Mouse (Mus musculus) adrenal gland, adult 18-20 months (tissue): ENCODE results near the gene Pcgf6. TPM values are rescaled to one million over a fixed set of nuclear protein-coding genes. Genes with fewer than 3 reads are reported as not detected.
"Not testable (repeated sequence)": the region's sequence is repeated elsewhere in the genome, so short reads cannot be mapped to it uniquely, and the experiment has no call there.

Source experiments
- DNase-seq, 2 experiments: peaks; one replicate each; pipeline ENCODE4 v3.0.0; 2021 to 2022; ENCODE audit warnings: low spot score in 2 of 2
- total RNA-seq, 2 experiments: library from RNA; stranded (reverse); gene quantifications; 1 replicate in 1 of 2; 2 replicates in 1 of 2; pipeline ENCODE4 v1.2.3; 2021

Gene Pcgf6
- total RNA-seq, 2 experiments from 2014 or later, result 7.4 to 10.8 TPM

DNA sequence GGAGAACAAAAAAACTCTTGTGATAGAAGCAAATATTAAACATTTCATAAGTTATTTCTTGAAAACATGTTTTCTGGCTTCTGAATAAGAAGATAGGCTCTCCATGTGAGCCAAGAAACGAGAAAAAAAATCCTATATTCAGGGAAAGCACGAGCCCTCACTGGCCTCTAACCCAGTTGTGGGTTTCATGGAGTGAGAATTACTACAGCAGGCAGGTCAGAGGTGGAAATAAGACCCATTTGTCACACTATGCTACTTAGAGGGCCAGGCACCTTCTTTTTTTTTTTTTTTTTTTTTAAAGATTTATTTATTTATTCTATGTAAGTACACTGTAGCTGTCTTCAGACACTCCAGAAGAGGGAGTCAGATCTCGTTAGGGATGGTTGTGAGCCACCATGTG lies 50.3 kb downstream of the Pcgf6 start:
- DNase-seq, result not testable (repeated sequence)

DNA sequence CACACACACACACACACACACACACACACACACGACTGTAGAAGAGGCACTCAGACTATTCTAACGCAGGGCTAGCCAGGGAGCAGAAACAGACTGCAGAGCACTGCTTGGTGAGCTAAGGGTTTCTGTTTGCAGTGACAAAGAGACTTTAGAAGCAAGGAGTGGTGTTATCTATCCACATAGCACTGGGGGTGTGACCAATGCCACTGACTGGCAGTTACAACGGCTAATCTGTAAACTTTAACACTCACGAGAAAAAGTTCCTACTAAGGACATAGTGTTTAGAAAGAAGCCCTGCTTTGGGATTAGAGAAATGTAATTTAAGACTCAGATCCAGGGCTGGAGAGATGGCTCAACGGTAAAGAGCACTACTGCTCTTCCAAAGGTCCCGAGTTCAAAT lies 51.0 kb downstream of the Pcgf6 start:
- DNase-seq, result no peak

DNA sequence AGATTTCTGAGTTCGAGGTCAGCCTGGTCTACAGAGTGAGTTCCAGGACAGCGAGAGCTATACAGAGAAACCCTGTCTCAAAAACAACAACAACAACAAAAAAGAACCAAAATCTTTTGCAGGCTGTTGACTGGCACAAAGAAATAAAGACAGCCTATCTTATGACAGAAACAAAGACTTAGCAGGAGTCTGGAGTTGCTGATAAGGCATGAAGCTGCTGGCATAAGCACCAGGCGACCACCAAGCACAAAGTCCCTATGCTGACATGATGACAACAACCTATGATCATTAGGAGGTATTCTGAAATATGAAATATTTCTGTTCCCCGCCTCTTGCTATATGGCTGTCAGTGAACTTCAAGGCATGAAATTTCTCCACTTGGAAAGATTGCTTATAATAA lies 51.8 kb downstream of the Pcgf6 start:
- DNase-seq, result no peak

DNA sequence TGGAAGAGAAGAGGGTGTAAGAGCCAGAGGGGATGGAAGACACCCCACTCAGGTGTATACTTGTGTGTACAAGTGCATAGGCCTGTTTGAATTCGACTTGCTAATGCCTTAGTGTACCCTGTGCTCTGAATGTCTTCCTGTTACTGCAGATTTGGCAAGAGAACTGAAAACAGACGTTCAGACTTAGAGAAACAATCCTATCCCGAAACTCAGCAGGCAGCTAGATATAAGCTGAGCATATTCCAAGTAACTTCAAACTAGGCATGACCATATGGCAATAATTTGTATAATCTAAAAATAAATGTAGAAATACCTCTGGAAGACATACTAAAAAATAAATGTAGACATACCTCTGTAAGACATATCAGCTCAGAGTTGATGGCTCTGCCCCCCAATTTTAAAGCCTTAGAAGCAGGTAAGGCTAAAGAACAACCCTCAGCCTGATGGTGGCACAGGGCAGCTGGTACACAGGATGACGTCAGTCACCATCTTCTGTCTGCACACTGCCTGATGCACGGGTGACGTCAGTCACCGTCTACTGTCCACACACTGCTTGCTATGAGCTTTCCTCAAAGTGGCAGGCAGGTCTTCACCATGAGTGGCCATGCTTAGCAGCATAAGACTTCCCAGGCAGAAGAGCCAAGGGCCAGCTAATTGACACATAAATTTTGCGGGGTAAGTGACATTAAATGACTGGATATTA lies 52.4 kb downstream of the Pcgf6 start:
- DNase-seq, result no peak

DNA sequence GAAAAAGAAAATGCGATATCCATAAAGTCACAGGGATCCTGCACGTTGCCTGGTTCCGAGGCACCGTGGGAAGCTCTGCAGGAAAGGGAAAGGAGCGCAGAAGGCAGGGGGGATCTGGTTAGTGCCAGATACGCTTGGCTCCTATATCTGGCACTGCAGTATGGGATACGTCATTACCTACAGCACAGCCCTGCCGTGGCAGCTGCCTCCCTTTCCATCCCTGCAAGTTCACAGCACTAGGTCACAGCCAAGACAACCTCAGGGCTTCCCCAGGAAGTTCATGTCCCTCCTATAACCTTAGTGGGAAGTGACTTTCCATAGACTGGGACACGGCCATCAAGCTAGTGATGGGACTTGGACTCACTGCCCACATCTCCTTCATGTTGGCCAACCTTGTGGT lies 54.6 kb downstream of the Pcgf6 start:
- DNase-seq, result no peak

DNA sequence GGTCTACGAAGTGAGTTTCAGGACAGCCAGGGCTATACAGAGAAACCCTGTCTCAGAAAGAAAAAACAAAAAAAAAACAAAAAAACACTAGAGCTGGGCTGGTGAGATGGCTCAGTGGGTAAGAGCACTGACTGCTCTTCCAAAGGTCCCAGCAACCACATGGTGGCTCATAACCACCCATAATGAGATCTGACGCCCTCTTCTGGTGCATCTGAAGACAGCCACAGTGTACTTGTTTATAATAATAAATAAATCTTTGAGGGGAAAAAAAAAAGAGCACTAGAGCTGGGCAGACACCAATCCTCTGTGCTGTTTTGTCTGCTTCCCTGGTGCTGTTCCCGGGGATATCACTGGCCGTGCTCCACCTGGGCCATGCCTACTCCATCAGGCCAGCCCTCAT lies 58.4 kb downstream of the Pcgf6 start:
- DNase-seq, result not testable (repeated sequence)

DNA sequence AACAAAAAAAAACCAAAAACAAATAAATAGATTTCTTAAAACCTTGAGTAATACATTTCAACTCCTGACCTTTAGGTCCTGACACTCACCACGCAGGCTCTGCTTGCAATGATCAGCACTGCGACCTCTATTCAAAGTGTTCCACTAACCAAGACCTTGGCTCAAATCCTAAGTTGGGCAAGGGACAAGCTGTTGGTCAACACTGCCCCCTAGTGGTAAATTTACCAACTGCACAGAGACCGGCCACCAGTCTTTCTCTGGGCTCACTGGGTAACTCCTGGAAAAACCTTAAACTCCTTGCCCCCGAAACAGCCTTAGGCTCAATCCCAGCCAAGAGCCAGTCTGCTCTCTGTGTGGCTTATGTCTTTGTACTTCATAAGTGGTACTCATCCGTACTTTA lies 59.6 kb downstream of the Pcgf6 start:
- DNase-seq, result peak; percentile 88 to 89

DNA sequence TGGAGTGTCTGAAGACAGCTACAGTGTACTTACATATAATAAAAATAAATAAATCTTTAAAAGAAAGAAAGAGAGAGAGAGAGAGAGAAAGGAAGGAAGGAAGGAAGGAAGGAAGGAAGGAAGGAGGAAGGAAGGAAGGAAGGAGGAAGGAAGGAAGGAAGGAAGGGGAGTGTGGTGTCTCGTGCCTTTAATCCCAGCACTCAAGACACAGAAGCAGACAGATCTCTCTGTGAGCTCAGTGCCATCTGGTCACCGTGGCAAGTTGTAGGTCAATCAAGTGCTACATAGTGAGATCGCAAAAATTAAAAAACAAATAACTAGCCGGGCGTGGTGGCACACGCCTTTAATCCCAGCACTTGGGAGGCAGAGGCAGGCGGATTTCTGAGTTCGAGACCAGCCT lies 60.1 kb downstream of the Pcgf6 start:
- DNase-seq, result not testable (repeated sequence)

DNA sequence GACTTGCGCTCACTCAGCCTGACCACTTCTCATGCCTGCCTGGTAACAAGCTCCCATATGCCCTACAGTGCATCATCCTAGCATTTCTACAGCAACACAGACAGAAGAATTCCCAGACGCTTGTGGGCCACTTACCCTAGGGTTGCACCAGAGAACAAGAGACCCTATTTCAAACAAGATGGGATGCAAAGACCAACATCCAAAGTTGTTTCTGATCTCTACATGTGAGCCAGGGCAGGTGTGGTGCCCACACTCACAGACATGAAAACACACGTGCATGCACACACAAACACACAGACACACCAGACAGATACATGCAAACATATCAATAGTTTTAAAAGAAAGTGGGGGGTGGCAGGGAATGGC lies 60.6 kb downstream of the Pcgf6 start:
- DNase-seq, result no peak

DNA sequence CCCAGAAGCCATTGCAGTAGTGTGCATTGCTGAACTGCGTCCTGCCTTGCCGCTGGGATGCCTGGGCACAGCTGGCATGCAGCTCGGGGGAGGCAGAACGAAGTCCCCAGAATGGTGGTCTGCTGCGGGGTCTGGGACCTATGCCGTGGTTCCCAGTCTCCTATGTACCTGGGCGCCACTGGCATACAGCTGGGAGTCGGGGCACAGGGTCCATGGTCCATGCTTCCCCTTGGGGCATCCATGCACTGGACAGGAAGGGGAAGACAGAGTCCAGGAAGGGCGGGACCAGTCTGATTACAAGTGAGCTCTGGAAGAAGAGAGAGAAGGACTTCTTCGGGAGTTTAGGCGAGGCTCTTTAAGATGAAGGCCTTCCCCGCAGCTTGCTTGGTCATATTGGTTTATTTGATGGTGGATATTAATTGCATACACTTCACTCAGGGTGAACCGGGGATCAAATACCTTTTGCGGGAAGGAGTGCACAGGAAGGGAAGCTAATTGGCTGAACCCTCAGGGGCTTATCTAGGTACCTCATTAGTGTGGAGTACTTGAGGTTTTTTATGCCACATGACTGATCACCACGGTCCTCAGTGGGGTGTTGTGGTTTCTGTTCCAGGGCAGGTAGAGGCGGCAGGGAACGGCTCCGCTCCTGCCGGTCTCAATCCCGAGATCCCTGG lies 61.1 kb downstream of the Pcgf6 start:
- no peak for DNase-seq

DNA sequence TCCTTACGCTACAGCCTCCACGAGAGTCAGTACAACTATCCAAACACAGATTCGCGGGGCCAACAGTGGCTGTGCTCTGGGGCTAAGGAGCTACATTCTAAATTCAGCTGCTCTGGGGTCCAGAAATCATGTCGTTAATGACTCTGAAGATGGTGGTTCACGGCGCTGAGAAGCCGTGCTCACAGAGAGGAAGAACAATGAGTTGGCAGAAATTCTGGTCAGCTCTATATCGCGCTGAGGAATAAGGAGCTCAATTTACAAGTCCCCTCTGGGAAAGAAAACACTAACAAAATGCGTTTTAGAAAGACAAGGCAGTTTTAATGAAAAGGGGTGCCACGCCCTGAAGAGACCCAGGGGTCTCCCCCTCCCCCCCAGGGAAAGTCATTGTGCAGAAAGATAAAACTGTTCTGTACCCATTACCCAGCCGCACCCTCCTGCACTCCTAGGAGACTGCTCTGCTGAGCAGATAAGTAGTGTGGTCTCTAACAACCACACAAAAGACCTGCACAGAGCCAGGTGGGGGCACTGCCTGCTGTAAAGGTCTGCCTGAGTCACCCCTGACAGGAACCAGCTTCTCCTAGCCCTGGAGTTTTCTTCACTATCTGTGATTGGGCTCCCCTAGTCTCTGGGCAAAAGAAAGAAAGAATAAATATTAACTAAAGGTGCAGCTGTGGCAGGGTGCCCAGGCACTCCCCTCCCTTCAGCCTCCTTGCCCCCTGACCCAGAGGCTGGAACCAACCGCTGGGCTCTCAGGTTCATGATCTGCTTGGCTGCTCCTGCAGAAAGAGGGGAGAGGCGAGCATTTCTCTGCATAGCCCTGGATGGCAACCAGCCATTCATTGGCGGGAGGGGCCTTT lies 62.2 kb downstream of the Pcgf6 start:
- DNase-seq, result no peak

DNA sequence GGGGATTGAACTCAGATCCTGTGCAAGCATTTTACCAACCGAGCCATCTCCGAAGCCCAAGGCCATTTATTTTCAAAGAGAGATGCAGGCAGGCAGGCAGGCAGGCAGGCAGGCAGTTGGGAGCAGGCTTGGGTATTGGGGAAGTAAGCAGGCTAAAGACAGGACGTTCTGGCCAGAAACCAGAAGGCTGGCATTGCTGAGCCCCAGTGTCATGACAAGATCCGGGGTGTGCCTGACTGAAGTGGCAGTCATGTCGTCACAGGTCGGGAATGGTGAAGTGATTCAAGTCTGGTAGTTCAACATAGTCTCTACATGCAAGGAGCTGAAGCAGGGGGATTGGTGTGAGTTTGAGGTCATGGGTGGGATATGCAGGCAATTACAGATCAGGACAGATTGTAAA lies 63.1 kb downstream of the Pcgf6 start:
- DNase-seq, result no peak

DNA sequence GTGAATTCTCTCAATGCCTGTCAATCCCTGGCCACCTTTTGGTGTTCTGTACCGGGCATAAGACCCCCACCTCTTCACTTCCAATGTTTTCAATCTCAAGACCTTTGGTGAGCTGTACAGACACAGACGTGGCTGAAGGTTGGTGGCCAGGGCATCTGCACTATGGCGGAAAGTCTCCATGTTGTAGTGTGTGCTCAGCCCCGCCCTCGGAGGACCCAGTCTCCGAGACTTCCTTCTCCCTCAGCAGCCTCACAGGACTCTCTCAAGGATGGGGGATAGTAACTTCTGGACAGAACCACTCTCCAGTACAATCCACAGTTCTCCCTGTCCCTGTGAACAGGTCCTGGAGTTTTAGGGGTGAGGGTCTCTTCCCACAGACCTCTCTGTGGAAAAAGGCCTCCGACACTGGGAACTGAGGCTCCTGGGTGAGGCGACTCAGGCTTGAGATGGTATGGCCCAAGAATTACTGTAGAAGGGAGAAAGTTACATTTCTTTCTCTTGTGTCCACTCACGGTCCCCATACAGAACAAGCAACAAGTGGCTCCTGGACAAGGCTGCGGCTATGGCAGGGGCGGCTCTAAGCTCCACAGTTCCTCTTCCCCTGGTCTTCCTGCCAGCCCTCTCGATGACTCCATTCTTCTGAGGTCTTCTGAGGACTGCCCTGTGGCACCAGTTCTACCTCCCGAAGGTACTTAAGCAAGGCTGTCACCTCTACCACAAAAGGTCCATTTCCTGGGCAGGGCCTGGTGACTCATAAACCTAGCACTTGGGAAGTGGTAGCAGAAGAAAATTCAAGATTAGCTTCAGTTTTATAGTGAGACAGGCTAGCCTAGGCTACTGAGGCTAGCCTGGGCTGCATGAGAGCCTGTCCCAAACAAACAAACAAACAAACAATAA lies 65.7 kb downstream of the Pcgf6 start:
- no peak for DNase-seq

DNA sequence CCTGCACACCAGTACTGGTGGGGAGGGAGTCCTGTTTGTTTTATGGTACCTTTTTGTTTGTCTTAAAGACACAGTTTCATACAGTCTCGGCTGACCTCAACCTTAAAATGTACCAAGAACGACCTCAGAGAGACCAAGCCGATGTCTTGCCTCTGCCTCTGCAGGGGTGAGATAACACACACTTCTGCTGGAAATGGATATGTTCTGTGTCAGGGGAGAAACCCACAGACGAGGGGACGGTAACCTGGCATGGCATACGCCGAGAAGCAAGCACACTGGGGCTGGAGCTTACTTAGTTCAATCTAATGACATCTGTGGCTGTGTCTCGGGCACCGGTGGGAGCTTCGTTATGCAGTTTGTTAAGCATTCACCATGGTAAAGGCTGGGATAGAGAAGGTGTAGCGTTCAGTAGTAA lies 66.7 kb downstream of the Pcgf6 start:
- no peak for DNase-seq

Other genes starting within 250 kb of the Pcgf6 start
- 1 to 10 TPM; 7.8 to 8.6 TPM for gene Ina, start 36.2 kb downstream of the Pcgf6 start, total RNA-seq
- gene Nt5c2, start 35.8 kb downstream of the Pcgf6 start, total RNA-seq, result 10 to 100 TPM; 57.5 to 68.4 TPM
- gene Taf5, start 16.8 kb upstream of the Pcgf6 start, total RNA-seq, result 1 to 10 TPM; 3.8 to 4.3 TPM
- 100 to 1,000 TPM; 640 to 879 TPM for gene Usmg5, start 39.7 kb upstream of the Pcgf6 start, total RNA-seq
- 10 to 100 TPM; 24.5 to 25.7 TPM for gene Pdcd11, start 39.9 kb upstream of the Pcgf6 start, total RNA-seq
- 1 to 10 TPM; 5.1 to 5.5 TPM for gene Calhm2, start 87.4 kb upstream of the Pcgf6 start, total RNA-seq
- not detected for gene Calhm1, start 93.3 kb upstream of the Pcgf6 start, total RNA-seq
- gene Calhm3, start 106.9 kb upstream of the Pcgf6 start, total RNA-seq, result not detected
- 10 to 100 TPM; 13.4 to 16.9 TPM for gene Neurl1a, start 127.9 kb upstream of the Pcgf6 start, total RNA-seq